Mouse (Mus musculus) kidney, adult 11 months (tissue): ENCODE results near the gene Specc1.
A peak's percentile ranks its signal among the peaks of the same experiment; 100 is the strongest.

Experiments used
- DNase-seq: peaks from one replicate; pipeline ENCODE4 v3.0.0; 2022

The Specc1 gene

DNA sequence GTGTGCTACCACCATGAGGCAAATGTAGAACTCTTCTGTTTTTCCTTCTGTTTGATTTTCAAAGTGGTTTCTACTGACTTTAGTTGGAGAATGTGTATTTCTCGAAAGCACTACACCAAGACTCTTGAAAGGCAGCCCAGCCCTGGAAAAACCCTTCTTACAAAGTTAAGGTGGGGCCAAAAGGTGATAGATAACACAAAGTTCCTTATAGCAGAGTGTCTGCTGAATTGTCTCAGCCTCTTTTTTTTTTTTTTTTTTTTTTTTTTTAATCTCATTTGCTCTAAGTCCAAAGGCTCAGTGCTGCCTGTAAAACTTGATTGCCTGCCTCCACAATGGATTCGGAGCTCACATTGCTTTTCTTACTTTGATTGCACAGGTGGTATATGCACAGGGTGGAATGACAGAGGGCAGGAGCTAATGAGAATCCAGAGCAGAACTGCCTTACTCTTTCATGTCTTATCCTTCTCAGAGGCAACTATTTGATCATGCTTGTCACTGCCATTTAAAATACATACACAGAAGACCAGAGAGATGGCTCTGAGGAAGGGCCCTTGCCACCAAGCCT, 150.8 kb downstream of the Specc1 start:
- DNase-seq, result no peak

DNA sequence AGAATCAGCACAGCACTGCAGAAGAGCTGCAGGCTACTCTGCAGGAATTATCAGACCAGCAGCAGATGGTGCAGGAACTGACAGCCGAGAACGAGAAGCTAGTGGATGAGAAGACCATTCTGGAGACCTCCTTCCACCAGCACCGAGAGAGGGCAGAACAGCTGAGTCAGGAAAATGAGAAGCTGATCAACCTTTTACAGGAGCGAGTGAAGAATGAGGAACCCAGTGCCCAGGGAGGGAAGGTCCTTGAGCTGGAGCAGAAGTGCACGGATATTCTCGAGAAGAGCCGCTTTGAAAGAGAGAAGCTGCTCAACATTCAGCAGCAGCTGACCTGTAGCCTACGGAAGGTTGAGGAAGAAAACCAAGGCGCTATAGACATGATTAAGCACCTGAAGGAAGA, 162.0 kb downstream of the Specc1 start:
- no peak for DNase-seq

DNA sequence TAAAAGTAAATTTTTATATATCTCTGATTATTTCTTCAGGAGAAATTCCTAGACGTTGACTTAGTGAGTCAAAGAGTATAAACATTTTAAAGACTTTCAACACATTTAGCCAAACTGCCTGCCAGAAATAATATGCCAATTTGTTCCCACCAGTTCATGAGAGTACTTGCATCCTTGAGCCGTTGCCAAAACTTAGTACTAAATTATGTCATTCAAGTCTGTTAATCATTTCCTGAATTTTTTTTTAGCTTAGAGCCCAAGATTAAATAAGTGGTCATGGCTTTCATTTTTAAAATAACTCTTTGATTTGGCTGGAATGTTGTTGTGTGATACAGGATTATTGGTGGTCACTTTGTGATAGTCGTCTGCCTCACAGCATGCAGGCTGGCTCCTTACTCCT, 163.3 kb downstream of the Specc1 start:
- DNase-seq, result no peak

- no peak for DNase-seq
Measured at GRCm38 (mm10) chr11:62121365-62121764, 164.8 kb downstream of the Specc1 start.

DNA sequence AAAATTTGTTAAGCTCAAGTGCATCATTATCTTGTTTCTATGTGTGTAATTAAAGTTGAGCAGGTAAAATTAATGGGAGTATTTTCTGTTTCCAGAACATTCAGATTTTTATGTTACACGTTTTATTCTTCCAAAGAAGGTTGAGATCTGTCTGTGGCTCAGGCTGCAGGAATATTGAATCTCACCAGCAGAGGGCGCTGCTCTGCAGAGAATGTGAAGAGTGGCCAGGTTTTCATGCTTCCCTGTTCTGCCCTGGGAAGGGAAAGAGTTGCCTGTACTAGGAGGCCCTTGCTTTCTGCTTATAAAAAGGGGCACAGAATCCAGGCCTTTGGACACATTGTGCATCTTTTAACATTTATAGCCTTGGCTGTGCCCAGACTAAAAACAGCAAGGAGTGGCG, 171.1 kb downstream of the Specc1 start:
- DNase-seq, result peak; percentile 60

GRCm38 (mm10) chr11:62128197-62128596, 171.6 kb downstream of the Specc1 start:
- DNase-seq, result no peak

- DNase-seq, result no peak
Measured at GRCm38 (mm10) chr11:62130191-62130590, 173.6 kb downstream of the Specc1 start.

GRCm38 (mm10) chr11:62130685-62131295, 174.2 kb downstream of the Specc1 start:
- DNase-seq, result no peak

- no peak for DNase-seq
Measured at GRCm38 (mm10) chr11:62131601-62132000, 175.0 kb downstream of the Specc1 start.

DNA sequence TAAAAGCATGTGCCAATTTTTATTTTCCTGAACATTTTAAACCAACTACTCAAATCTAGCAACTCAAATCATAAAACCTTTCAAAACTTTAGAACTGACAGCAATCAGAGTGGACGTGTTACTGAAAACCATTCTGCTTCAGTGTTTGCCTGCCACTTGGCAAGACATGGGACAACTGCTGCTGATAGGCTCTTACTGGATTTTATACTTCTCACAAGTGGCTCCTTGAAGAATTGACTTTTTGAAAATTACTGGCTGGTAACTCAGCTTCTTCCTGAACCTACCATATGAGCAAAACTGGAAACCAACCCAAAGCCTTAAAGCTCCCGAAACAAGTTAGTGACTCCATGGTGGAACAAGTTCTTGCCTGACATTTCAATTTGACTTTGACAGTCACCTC, 177.6 kb downstream of the Specc1 start:
- DNase-seq, result no peak

DNA sequence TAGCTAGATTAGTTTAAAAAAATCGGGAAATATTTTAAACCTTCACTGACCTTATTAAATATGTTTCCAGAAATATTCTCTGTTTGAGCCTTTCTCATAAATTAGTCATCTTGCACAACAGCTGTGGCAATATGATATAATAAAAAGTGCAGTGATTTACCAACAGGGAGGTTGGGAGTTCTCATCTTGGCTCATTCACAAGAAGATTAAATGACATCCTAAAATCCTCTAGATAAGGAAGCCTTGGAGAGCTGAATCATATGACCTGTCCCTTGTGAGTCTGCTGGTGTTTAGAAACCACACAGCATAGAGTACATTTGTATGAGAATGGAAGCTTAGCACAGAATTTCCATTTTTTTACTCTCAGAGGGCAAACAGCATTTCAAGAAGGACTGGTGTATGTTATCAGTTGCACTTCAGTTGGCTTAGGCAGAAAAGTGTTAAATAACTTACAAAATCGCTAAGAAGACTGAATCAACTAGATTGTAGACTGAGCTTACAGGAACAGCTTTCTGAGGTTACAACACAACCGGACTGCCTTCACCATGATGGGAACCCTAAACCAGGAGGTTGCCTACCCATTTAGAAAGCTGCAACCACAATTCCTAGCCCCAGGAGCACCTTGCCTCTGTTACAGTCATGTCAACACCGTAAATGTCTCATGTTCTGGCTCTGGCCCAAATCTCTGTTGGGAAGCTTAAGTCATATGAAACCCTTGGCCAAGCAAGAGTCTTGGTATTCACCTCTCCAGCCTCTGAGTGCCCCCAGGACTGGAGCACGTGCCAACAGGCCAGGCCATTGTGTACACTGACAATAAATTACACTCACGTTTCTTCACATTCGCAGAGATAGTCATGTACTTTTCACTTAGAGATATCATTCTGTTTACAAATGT, 188.9 kb downstream of the Specc1 start:
- DNase-seq, result no peak

DNA sequence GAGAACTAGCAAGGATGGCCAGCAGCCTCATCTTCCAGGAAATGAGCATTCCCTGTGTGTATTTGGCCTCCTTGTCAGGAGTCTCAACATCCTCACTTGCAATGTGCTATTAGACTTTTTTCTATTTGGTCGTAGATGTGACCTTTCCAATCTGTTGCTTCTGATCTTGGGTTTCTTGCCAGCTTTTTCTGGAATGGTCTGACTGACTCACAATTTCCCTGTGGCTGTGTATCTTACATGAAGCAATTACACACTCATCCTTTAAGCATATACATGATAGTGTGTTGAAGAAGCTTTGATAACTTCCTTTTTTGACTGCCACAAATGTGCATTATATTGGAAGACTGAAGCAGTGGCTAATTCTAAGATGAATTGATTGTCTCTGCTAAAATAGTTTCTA, 190.1 kb downstream of the Specc1 start:
- no peak for DNase-seq

DNA sequence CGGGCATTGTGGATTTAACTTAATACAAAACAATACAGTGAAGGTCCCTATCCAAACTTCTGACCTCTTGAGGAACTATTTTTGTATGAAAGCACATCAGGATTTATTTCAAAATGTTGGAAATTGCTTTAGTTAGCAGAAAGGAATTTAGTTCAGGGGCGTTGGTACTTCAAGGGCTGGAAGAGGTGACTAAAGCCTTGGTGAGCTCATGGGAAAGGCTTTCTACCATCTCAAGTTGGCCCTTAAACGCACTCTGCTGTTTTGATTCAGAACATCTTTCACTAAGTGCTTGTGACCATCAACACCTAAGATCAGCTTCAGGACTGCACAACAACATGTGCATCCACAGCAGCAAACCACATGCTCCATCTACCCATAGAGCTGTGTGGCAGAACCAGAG, 191.5 kb downstream of the Specc1 start:
- no peak for DNase-seq

DNA sequence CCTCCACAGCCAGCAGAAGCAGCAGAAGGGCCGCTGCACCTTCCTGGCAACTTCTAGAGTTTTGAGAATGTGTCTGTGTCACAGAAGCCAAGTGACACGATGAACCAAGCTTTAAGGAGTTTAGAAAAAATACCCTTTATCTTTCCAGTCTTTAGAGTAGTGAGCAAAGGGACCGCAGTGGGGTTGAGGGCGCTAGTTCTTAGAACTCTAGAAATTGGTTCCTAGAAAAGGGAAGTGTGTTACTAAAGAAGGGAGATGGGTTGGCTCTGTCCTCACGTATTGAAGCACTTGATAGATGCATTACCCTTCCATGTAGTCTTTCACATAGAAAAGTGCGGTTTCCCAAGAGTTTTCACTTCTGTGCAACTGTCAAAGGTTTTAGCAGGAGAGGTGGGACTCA, 191.9 kb downstream of the Specc1 start:
- no peak for DNase-seq

DNA sequence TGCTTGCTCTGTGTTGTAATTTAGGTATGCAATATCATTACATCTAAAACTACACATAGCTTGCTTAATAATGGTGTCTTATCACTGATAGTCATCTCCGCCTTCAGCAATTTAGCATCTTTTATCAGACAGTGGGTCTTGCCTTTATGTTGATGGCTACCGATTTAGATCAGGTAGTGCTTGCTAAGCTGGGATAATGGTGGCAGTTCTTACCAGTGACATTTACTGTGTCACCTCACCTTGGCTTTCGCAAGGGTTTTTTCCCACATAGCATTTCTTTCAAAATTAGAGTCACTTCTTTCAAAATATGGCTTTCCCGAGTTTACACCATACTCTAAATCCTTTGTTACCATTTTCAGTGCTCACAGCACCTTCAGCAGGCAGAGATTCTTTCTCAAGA, 196.5 kb downstream of the Specc1 start:
- DNase-seq, result no peak

DNA sequence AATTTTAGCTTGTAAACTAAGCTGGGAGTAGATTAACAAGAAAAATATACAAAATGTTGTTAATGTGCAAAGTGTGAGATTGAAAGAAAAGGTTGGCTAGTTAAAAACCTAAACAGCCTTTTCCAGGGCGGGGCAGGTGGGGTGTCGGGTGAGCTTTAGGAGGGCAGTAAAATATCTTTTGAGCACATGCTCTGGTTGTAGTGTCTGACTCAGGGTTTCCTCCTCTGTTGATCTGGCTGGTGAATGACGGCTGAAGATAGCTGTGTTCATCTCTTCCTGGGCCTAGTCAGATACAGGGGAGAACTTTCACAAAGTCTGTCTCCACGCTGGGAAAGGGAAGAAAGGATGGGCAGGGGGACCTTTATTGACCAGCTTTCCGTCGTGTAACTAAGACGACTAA, 203.2 kb downstream of the Specc1 start:
- no peak for DNase-seq

- no peak for DNase-seq
Measured at GRCm38 (mm10) chr11:62161450-62161849, 204.9 kb downstream of the Specc1 start.

DNA sequence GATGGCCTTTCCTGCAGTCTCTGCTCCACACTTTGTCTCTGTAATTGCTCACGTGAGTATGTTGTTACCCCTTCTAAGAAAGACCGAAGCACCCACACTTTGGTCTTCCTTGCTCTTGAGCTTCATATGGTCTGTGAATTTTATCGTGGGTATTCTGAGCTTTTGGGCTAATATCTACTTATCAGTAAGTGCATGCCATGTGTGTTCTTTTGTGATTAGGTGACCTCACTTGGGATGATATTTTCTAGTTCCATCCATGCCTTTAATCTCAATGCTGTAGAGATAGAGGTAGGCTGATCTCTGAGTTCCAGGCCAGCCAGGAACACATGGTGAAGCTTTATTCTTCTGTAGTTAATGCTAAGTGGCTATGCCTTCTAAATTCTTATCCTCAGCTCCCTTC, 207.8 kb downstream of the Specc1 start:
- DNase-seq, result no peak

DNA sequence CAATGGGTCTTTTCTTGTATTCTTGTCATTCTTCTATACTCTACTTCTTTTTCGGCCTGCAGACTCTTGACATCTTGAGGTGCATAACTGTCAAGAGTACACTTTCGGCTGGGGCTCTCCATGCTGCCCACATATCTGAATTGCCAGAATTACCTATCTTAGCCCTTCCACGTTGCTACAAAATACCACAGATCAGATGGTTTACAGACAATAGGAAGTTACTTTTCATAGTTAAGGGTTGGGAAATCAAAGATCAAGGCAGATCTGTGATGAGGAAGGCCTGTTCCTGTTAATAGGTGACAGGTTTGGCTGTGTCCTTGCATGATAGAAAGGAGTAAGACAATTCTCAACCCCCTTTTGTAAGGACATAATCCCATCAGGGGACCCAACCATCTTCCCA, 209.9 kb downstream of the Specc1 start:
- no peak for DNase-seq

- no peak for DNase-seq
Measured at GRCm38 (mm10) chr11:62168146-62168545, 211.6 kb downstream of the Specc1 start.

GRCm38 (mm10) chr11:62177395-62178113, 221.0 kb downstream of the Specc1 start:
- DNase-seq, result no peak

DNA sequence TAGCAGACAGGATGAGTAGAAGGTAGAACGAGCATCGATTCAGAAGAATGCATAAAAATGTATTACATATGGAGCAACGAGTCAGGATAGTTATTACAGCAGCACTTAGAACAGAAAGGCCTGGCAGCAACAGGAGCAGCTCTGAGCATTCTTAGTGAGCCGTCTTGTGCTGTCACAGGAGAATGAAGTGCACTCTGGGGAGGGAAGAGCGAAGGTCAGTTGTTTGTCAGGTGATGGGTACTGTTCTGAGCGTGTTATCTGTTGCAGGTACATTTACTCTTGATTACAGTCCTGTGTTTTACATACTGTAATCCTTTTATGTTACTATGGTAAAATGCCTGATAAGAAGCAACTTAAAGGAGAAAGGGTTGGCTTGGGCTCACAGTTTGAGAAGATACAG, 224.2 kb downstream of the Specc1 start:
- DNase-seq, result no peak

GRCm38 (mm10) chr11:62184900-62185299, 228.3 kb downstream of the Specc1 start:
- DNase-seq, result no peak

DNA sequence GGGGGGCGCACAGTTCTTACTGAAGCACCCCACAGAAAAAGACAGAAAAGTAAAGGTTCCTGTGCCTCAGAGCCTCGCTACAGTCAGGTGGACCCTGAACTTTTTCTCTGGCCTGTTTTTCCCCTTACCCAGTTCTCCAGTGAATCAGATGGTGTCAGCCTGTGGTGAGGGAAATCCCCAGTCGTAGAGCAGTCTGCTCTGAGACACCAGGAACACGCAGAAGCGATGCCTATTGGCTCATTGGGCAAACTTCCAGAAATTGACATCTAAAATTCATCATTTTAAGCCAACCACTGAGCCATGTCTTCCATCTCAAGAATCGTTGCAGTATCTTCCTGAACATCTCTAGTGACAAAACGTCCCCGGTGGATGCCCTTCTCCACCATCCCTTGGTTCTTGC, 230.5 kb downstream of the Specc1 start:
- no peak for DNase-seq
